Mouse (Mus musculus) kidney, postnatal 14 days (tissue): Measurements from ENCODE around the gene Gtf3c5.
A peak's percentile ranks its signal among the peaks of the same experiment; 100 is the strongest.

Experiments used
- DNase-seq: peaks from one replicate; pipeline ENCODE4 v3.0.0; 2022; ENCODE audit warnings: mixed read lengths

The Gtf3c5 gene

DNA sequence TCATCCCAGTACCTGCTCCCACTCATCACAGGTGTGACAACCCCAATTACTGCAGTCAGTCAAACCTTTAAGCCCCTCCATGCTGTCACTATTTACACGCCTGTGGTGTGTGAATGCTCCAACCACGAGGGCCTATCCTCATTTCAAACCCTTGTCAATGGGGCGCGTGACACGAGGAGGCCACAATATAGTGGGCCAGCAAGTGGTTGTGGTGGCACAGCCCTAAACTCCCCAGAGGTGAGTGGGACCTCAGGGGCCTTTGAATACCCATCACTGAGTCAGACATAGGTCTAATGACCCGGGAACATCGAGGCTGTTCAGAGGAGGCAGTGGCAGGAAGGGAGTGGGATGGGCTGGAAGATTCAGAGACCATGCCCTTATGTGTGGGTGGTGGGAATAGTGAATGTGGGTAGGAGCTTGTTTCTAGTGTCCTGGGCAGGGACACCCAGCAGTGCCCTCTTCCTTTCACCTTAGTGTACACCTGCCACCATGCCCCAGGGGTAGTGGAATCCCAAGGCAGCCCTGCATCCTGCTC is 49.6 kb downstream of the Gtf3c5 start:
- no peak for DNase-seq

- peak; percentile 91 for DNase-seq
These were observed 50.4 kb downstream of the Gtf3c5 start for GRCm38 (mm10) chr2:28532938-28533771.

DNA sequence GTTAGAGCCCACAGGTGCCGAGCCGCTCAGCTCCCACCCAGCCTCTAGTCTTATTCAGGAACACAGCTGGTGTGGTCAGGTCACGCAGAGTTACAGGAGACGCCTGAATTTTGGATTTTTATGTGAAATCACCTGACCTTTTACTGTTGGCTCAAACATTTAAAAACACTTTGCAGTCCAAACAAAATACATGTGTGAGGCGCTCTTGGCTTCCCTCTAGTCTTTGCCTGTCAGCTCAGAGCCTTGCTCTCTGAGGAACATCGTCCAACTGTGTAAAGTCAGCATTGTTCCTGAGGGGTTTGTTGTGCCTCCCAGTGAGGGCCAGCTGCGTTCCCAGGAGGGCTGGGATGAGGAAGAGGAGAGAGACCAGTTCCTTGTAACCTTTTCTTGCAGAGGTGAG is 53.2 kb downstream of the Gtf3c5 start:
- peak; percentile 34 for DNase-seq

DNA sequence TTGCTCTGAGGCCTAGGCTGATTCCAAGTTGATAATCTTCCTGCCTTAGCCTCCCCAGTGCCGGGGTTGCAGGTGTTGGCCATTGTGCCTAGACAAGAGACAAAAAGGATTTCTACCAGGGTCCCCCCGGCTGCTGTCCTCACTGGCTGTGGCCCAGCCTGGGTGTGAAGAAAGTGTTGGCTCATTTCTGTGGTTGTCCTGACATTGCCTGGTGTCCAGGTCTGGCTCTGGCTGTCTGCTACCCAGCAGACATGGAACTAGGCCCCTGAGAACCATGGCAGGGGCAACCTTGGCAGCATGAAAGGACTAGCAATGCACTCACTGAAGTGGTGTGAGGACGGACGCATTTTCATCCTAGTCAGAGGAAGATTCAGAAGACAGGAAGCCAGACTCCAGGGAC is 53.7 kb downstream of the Gtf3c5 start:
- no peak for DNase-seq

DNA sequence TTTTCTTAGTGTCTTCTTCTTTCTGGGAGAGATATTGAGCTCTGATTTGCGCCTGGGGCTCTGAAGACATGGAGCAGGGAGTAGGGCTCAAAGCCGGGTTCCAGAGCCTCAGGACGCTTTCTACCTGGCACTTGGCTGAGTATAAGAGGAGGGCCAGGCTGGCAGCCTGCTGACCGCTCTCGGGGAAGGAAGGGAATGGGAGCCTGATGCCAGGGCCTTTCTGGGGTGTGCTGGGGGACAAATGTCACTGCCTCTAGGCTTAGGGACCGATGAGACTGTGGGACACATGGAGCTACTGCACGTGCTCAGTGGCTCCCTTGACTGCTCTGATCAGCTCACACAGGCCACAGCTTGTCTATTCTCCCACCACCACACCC is 55.2 kb downstream of the Gtf3c5 start:
- no peak for DNase-seq

- DNase-seq = no peak
These were observed 55.9 kb downstream of the Gtf3c5 start for GRCm38 (mm10) chr2:28527436-28528353.

DNA sequence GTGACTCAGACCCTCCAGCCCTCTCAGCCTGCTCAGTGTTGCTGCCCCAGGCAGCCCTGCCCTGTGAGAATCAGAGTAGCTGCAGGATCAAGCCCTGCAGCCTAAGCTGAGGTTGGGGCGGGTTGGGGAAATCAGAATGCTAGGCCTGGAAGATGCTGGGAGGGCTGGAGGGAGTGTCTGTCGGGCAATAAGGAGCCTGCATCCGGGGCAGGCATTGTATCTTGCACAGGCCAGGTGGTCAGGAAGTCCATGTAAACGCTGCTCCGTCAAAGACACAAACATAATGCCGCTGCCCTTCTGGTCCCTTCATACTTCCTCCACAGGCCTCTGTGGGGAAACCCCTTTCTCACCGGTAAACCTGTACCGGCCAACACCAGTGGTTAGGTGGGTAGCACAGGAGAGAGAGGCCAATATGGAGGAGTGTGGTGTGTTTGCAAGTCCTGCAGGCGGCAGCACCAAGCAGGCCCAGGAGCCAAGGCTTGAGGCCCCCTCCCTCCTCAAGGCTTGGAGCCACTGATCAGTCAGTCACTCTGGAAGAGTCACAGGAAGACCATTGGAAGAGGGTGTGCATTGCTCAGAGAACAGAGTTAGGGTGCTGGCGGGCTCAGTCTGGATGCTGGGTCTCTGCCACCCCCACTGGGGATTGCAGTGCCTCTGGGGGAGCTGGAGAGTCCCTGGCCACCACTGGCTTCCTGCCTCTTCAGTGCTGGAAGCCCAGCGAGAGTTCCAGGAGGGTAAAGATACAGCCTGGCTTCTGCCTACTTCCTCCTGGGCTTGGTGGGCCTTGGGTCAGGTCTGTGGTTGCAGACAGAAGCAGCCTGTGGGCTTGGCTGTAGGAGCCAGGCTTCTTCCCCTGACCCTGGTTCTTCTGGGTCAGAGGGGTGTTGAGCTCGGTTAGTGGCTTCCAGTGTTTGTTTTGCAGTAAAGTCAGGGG is 57.3 kb downstream of the Gtf3c5 start:
- peak; percentile 27 for DNase-seq

DNA sequence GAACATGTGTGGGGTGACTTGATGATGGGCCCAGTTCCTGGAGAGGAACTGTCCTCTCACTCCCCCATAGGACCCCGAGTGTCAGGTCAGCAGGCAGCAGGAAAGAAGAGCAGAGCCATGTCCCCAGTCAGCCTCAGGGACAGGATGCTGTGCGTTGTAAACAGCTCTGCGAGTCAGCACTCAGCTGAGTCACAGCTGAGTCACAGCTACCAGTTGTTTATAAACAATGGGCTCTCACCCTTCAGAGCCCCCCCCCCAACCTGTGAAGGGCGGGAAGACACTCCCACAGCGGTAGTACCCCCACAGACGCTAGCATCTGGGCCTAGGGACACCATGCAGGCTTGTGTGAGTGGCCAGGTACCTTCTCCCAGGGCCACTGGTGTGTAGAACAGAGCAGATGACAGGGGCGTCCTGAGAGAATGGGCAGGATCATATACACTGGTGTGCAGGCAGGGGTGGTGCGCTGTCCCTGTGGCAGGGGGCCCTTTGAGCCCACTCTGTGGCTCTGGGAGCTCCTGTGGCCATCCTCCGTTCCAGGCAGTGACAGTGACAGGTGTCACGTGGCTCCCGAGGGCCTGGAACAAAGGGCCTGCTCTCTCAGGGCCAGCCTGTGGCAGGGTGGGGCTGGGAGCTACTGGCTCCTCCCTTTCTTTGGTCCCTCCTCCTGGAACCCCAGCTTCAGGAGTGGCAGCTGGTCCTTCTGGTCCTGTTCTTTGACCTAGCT is 58.2 kb downstream of the Gtf3c5 start:
- peak; percentile 68 for DNase-seq

- no peak for DNase-seq
These were observed 59.1 kb downstream of the Gtf3c5 start for GRCm38 (mm10) chr2:28524406-28524805.

DNA sequence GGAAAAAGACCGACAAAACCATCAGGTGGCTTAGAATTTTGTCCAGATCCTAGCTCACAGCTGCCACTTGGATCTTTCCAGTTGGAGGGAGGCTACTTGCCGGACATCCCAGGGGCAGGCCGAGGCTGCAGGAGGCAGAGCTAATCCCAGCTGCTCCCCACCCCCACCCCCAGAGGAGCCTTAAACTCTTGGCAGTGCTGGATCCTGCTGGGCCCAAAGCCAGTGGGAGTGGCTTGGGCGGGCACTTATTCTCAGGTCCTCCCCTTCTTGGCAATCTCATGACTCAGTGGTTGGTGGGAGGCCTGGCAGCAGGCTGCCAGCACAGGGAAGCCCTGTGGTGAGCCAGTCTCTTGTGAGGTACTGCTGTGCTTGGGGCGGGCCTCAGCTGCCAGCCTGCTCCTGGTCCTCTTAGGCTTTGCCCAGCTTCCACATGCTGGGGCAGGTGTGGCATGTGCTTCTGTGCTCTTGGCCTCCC is 59.9 kb downstream of the Gtf3c5 start:
- DNase-seq = peak; percentile 94

- peak; percentile 68 for DNase-seq
These were observed 61.4 kb downstream of the Gtf3c5 start for GRCm38 (mm10) chr2:28522166-28522565.

DNA sequence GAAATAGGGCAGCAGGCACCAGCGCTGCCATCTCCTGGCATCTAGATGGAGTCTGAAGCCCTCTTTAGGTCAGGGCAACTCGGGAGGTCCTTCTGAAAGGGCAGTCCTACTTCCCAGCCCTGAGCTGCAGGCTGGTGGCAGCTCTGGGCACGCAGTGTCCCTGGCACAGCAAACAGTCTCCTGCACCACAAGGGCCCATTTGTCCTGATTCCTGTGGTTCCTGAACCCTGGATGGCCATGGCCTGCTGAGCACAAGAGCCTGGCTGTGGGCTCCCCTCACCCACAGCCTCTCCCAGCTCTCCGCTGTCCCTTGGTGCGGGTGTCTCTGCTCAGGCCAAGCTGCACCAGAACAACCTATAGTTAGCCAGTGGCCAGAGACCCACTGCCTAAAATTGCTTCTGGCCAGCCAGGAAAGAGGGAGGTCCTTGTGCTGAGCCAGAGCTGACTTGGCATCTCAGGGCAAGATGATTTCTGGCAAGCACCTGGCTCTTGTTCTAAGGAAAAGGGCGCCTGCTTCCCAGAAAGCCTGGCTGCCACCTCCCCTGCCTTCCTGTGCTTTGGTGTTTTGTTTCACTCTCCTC is 61.9 kb downstream of the Gtf3c5 start:
- DNase-seq = peak; percentile 24

DNA sequence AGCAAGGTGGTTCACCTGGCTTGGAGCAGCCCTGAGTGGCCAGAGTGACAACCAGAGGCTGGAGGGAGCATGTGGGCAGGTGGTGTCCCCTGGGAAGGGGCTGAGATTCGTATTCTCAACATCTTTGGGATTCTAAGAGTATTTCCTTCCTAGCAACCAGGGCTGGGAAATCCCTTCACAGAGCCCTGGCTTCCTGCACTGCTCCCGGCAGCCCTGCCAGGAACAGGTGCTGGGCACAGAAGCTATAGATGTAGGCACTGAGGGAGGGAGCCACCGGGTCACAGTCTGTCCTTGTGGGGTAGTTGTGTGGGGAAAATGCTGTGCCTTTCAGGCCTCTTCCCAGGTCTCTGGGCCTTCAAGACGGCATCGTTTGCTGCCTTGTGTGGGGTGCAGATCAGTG is 63.0 kb downstream of the Gtf3c5 start:
- no peak for DNase-seq

DNA sequence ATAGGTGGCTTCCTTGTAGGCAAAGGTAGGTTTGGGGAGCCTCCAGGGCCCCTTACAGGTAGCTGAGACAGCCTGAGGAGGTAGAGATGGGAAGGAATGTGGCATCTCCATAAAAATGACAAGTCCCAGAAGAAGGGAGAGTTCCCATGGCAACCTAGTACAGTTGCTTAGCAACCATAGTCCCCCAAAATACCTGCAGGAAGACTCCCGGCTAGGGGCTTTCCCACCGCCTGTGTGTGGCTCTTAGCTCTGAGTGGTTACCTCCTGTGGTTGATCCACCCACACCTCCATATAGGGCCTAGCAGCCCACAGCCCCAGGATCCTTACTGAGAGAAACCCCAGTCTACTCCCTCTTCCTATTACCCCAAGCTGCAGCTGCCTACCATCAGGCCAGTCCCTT is 65.3 kb downstream of the Gtf3c5 start:
- DNase-seq = no peak

DNA sequence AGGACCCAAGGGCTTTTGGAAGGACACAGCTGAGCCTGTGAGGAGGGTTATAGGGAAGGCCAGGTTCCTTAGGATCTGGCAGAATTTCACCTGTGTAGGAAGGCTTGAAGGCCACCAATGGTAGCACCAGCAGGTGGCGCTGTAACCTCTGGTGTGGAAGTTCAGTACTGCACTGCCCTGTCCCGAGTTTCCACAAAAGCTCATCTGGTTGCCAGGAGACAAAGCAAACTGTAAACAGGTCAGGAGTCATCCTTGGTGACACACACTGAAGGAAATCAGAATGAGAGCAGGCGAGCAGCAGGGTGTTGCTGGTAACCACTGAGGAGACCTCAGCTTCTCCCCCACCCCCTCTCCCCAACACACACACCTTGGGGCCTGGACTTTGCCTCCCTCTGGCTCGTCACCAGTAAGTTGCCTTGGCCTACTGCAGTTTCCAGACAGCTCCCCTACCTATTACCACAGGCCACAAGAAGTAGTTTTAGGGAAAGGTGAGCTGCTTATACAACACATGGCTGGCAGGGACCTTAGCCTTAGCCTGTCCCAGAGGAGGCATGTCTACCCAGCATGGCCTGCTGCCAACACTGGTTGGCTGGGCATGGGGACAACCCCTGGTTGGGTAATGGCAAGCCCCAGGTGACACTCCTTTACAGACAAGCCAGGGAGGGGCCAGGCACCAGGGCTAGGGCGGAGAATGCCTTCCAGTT is 66.2 kb downstream of the Gtf3c5 start:
- peak; percentile 85 for DNase-seq
